Mouse (Mus musculus) small intestine, adult 2 months (tissue): ENCODE results near the gene Ugt1a5.

Experiments used
- CTCF ChIP-seq: fragments of 200-500 bp; IDR thresholded peaks from 2 replicates; pipeline ENCODE4 v1.5.1; 2012; ENCODE audit warnings: low read depth, mild to moderate bottlenecking, control low read depth, inconsistent platforms, low read length, moderate library complexity, mixed read lengths; ENCODE audit not compliant: insufficient replicate concordance, insufficient read length; ENCODE audit errors: extremely low read depth
- POLR2A ChIP-seq: fragments of 200-500 bp; IDR thresholded peaks from 2 replicates; pipeline ENCODE4 v1.6.1; 2012; ENCODE audit warnings: low read depth, mild to moderate bottlenecking, control low read depth, inconsistent platforms, low read length, moderate library complexity

GRCm38 (mm10) chr1:88260604-88261377 lies 95.0 kb downstream of the Ugt1a5 start:
- TF ChIP-seq POLR2A: no peak
- TF ChIP-seq CTCF: no peak
